Mouse (Mus musculus) thymus, adult 2 months (tissue): Measurements from ENCODE around the gene Mfsd13b. TPM values are rescaled to one million over a fixed set of nuclear protein-coding genes. Genes with fewer than 3 reads are reported as not detected.

ENCODE experiments used
- DNase-seq: peaks from one replicate; pipeline ENCODE4 v3.0.0; 2021
- H3K27ac ChIP-seq: fragments of 200-500 bp; 2 replicates; pipeline ENCODE4 v1.5.1; 2012; ENCODE audit warnings: low read length, control low read depth; ENCODE audit not compliant: control insufficient read depth, insufficient read depth
- H3K27me3 ChIP-seq: fragments of 200-500 bp; 2 replicates; pipeline ENCODE4 v1.6.1; 2012; ENCODE audit warnings: mild to moderate bottlenecking, low read length, moderate library complexity, mixed read lengths; ENCODE audit not compliant: control insufficient read depth, insufficient read depth
- H3K36me3 ChIP-seq: fragments of 200-500 bp; 2 replicates; pipeline ENCODE4 v1.6.1; 2012; ENCODE audit warnings: mild to moderate bottlenecking, low read length, moderate library complexity; ENCODE audit not compliant: control insufficient read depth, insufficient read depth
- H3K4me1 ChIP-seq: fragments of 200-500 bp; replicated peaks from 2 replicates; pipeline ENCODE4 v1.6.1; 2012; ENCODE audit warnings: low read length; ENCODE audit not compliant: control insufficient read depth, insufficient read depth
- H3K4me3 ChIP-seq: fragments of 200-500 bp; 2 replicates; pipeline ENCODE4 v1.5.1; 2012; ENCODE audit warnings: mild to moderate bottlenecking, low read length, control low read depth, moderate library complexity; ENCODE audit not compliant: control insufficient read depth, insufficient read depth
- CTCF ChIP-seq: fragments of 200-500 bp; IDR thresholded peaks from 2 replicates; pipeline ENCODE4 v1.5.1; 2012; ENCODE audit warnings: mild to moderate bottlenecking, control low read depth, low read length, moderate library complexity, borderline replicate concordance; ENCODE audit not compliant: control insufficient read depth, poor library complexity, insufficient read depth; ENCODE audit errors: extremely low read depth
- POLR2A ChIP-seq: fragments of 200-500 bp; IDR thresholded peaks from 2 replicates; pipeline ENCODE4 v1.6.1; 2012; ENCODE audit warnings: mild to moderate bottlenecking, low read length, control low read depth, moderate library complexity; ENCODE audit not compliant: control insufficient read depth, poor library complexity, insufficient read depth; ENCODE audit errors: extremely low read depth
- WGBS: fragments of 180-500 bp; shearing (Covaris S2); methylation state at CpG from one replicate; pipeline ENCODE4 v1.1.7; 2018; 5-methylcytosine and 5-hydroxymethylcytosine counted together
- polyA plus RNA-seq: library from polyadenylated mRNA; depleted of rRNA; stranded (reverse); fragments of >200 nt; gene quantifications from 2 replicates; pipeline ENCODE4 v1.2.3, GENCODE M21; 2012

Mfsd13b gene
- polyA plus RNA-seq, 1 experiment = 0.16 TPM

GRCm38 (mm10) chr7:120980931-120981924 lies 1.1 kb upstream of the Mfsd13b start:
- peaks cover 5% of the 10 kb centered on the region; the same call in 1 of the 2 replicates for H3K4me1 ChIP-seq
- peak; percentile 58 for DNase-seq
- no peaks in the 10 kb centered on the region for H3K27me3 ChIP-seq
- TF ChIP-seq CTCF (no peak), POLR2A (no peak)
- H3K27ac ChIP-seq = no peak overlapping the region
- WGBS = 13% methylated on average over 39 of the region's 39 CpGs
- H3K4me3 ChIP-seq = peak overlapping the region; percentile 58
- no peaks in the 10 kb centered on the region for H3K36me3 ChIP-seq

DNA sequence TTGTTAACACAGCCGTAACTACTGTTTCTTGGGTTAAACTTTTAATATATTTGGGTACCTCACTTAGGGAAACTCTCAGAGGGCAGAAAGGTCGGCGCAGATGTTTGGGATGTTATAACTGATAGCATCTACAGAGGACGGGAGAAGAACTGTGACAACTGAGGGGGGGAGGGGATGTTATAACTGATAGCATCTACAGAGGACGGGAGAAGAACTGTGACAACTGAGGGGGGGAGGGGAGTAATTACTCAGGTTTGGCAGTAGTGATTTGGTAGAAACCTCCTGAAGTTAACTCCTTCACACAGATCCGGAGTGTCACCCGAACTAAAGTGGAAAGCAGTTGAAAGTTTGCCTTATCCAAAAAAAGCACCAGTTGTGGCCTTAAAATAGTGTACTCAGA lies 659 bp downstream of the Mfsd13b start:
- 5% methylated on average over 7 of the region's 7 CpGs for WGBS
- Histone ChIP-seq H3K27me3 (no peaks in the 10 kb centered on the region), H3K4me1 (peaks cover 5% of the 10 kb centered on the region; the same call in 1 of the 2 replicates), H3K27ac (no peak overlapping the region), H3K36me3 (no peaks in the 10 kb centered on the region), H3K4me3 (peak overlapping the region; percentile 92; the same call in 1 of the 2 replicates)
- no peak for TF ChIP-seq CTCF
- DNase-seq = no peak

- TF ChIP-seq CTCF = no peak
- TF ChIP-seq POLR2A = no peak
- no peaks in the 10 kb centered on the region for H3K36me3 ChIP-seq
- H3K4me1 ChIP-seq = no peaks in the 10 kb centered on the region
- H3K27ac ChIP-seq = no peak overlapping the region
- H3K27me3 ChIP-seq = no peaks in the 10 kb centered on the region
- 93% methylated on average over 8 of the region's 8 CpGs for WGBS
- no peak for DNase-seq
- H3K4me3 ChIP-seq = no peak overlapping the region
Observed at GRCm38 (mm10) chr7:120991191-120991590, 8.9 kb downstream of the Mfsd13b start.

- no peak for TF ChIP-seq POLR2A
- TF ChIP-seq CTCF = no peak
- DNase-seq = no peak
- H3K4me1 ChIP-seq = no peaks in the 10 kb centered on the region
- H3K4me3 ChIP-seq = no peak overlapping the region
- H3K27me3 ChIP-seq = no peaks in the 10 kb centered on the region
- H3K27ac ChIP-seq = no peak overlapping the region
- 80% methylated on average over 2 of the region's 2 CpGs for WGBS
- H3K36me3 ChIP-seq = no peaks in the 10 kb centered on the region
Observed at GRCm38 (mm10) chr7:120999021-120999530, 16.8 kb downstream of the Mfsd13b start.

DNA sequence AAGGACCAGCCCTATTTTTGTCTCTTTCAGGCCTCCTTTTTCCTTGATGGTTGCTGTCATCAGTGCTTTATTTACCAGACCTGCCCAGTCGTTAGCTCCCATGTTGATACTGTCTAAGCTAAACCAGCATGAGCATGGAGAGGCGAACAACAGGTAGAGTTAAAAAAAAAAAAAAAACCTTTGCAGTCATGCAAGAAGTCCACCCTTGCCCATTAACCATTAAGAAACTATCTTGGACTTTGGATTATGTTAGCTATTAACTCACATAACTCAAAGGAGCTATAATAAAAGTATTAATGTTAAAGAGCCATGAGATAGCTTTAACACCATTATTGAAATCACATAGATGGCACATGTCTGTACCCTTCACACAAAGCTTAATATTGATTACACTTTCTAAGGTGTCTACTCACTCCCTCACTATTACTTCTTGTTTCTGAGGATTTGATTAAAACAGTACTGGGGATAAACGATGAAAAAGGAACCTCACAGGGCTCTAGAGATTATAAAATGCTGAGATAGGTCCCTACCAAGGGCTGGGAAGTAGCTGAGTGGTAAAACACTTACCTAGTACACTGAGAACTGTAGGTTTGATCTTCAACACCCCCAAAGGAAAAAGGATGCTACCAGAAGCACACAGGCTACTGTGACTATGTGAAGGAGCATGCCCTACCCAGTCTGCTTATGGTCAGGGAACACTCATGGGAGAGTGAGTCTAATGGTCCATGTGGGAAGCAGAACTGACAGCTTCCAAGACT lies 17.9 kb downstream of the Mfsd13b start:
- 78% methylated on average over 3 of the region's 3 CpGs for WGBS
- H3K36me3 ChIP-seq = no peaks in the 10 kb centered on the region
- no peak overlapping the region for H3K27ac ChIP-seq

DNA sequence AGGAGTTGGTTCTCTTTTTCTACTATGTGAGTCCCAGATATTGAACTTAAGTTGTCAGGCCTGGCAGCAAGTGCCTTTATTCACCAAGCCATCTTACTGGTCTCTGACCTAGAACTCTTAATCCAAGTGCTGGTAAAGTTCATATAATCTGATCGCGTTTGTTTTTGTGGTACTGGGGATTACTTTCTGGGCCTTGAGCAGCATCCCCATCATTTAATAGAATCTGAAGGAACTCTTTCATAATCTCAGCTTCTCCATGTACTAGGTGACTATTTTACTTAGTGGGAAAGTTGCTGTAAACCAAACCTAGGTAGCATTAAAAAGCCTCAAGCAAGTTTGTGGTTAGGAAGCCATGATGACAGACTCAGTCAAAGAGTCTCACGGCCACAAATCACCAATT lies 19.6 kb downstream of the Mfsd13b start:
- no peak for DNase-seq
- Histone ChIP-seq H3K27me3 (no peaks in the 10 kb centered on the region), H3K36me3 (no peaks in the 10 kb centered on the region), H3K27ac (no peak overlapping the region), H3K4me3 (no peak overlapping the region), H3K4me1 (no peaks in the 10 kb centered on the region)
- WGBS = 67% methylated on average over 3 of the region's 3 CpGs
- TF ChIP-seq POLR2A (no peak), CTCF (no peak)

More for the DNA sequence above, 17.9 kb downstream of the Mfsd13b start:
- no peaks in the 10 kb centered on the region for H3K4me1 ChIP-seq
- no peak for DNase-seq
- TF ChIP-seq CTCF (no peak), POLR2A (no peak)
- H3K4me3 ChIP-seq = no peak overlapping the region
- H3K27me3 ChIP-seq = no peaks in the 10 kb centered on the region
